Mouse (Mus musculus): Measurements from ENCODE around the gene Fbxo41. TPM values are rescaled to one million over a fixed set of nuclear protein-coding genes. Genes with fewer than 3 reads are reported as not detected.
"Not testable (repeated sequence)": the region's sequence is repeated elsewhere in the genome, so short reads cannot be mapped to it uniquely, and the experiment has no call there.

The Fbxo41 gene
- polyA plus RNA-seq, 1 experiment: 0.04 TPM

DNA sequence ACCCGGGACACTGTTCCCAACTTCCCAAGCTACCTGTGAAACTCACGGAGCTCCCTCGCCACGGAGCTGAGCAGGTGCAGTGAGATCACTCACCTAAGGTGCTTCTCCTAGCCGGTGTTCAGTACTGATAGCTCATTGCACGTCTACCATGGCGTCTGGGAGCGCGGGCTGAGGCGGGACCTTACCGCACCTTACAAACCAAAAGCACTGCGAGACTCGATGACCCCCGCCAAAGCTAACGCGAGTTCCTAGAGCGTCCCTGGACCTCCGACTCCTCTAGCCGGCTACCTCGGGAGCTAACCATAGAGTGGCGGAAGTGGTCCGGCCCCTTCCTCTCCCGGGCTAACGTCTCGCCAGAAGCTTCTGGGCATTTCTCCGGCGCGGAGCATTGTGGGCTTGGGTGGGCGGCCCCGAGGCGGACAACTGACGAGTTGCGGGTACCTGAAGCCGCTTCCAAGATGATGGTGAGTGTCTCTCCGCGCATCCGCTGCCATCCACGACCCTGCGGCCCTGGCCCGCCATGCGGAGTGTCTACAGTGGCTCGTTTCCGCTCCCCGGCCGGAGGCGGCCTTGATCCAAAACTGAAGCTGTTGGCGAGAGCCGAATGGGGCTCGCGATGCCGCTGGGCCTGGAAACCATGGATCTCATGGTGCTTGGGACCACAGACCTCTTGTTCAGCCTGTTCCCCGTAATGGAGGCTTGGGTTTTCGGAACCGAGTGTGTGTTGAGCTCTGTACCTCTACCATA lies 51.0 kb downstream of the Fbxo41 start, which contains the start of gene Pradc1:
TSS of gene Pradc1 (minus strand) at position 307 of the 747 bp plus-strand sequence.
- Histone ChIP-seq H3K36me3 (ENCODE audit: control insufficient read depth, insufficient read depth, low read length) (no peaks in the 10 kb centered on the region), H3K4me1 (replicated peaks; ENCODE audit: control insufficient read depth, insufficient read depth, low read length) (peaks cover 9% of the 10 kb centered on the region), H3K27me3 (ENCODE audit: control insufficient read depth, insufficient read depth, low read length) (no peaks in the 10 kb centered on the region), H3K4me3 (ENCODE audit: control insufficient read depth, insufficient read depth, low read length) (peak within 1 kb of the TSS; percentile 82), H3K27ac (ENCODE audit: control insufficient read depth, insufficient read depth, low read length) (peak within 1 kb of the TSS; percentile 74)
- DNase-seq: peak; percentile 97
- WGBS: under 1% methylated on average over 54 of the region's 54 CpGs
- TF ChIP-seq POLR2A (IDR thresholded peaks at IDR 0.05; ENCODE audit: control insufficient read depth, extremely low read depth, insufficient read depth, low read length, poor library complexity) (peak; percentile 54), CTCF (IDR thresholded peaks at IDR 0.05; ENCODE audit: borderline replicate concordance, control insufficient read depth, extremely low read depth, insufficient read depth, low read length, poor library complexity) (no peak)

DNA sequence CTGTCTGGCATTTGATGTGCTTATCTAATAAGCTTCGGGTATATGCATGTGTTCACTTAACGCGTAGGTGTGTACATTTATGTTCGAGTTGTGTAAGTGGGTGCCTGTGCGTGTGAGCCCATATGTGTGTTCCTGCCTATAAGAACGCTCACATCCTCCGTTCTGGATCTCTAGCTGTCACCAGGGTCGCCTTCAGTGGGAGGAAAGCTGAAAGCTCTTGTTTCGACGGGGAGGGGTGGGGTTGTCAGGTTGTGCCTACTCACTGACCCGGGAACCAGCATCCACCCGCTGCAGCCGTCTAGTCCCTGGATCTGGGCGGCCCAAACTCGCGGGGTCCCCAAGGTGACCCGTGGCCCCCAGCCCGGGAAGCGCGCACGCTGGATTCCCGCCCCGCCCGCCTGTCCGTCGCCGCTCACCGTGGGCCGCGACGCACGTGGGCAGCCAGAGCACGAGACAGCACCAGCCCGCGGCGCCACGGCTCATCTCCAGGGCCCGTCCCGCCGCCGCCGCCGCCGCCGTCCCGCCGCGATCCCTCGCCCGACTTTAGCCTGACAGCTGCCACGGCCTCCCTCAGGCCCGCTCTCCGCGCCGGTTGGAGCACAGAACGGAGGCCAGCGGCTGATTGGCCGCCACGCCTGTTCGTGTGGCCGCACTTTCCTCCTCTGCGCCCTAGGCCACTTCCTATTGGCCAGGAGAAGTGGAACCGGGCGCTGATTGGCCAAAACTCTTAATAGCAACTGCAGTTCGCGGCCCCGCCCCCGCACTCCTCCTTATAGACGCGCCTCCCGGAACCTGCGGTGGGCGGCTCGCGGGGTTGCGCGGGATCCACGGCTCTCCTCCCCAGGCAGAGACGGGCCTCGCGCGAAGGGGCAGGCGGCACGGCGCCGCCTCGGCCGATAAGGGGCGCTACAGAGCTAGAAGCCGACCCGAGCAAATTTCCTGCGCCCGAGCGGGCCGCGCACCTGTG lies 51.8 kb downstream of the Fbxo41 start, which contains the start of gene Cct7:
TSS of gene Cct7 (plus strand) at position 818 of the 967 bp plus-strand sequence.
- TF ChIP-seq POLR2A (IDR thresholded peaks at IDR 0.05; ENCODE audit: control insufficient read depth, extremely low read depth, insufficient read depth, low read length, poor library complexity) (peak; percentile 79), CTCF (IDR thresholded peaks at IDR 0.05; ENCODE audit: borderline replicate concordance, control insufficient read depth, extremely low read depth, insufficient read depth, low read length, poor library complexity) (peak; percentile 66; the same call in 1 of the 2 replicates)
- peak; percentile 98 for DNase-seq
- Histone ChIP-seq H3K27ac (ENCODE audit: control insufficient read depth, insufficient read depth, low read length) (peak within 1 kb of the TSS; percentile 74), H3K4me3 (ENCODE audit: control insufficient read depth, insufficient read depth, low read length) (peak within 1 kb of the TSS; percentile 82), H3K4me1 (replicated peaks; ENCODE audit: control insufficient read depth, insufficient read depth, low read length) (peaks cover 9% of the 10 kb centered on the region), H3K36me3 (ENCODE audit: control insufficient read depth, insufficient read depth, low read length) (no peaks in the 10 kb centered on the region), H3K27me3 (ENCODE audit: control insufficient read depth, insufficient read depth, low read length) (no peaks in the 10 kb centered on the region)
- 2% methylated on average over 90 of the region's 96 CpGs for WGBS

DNA sequence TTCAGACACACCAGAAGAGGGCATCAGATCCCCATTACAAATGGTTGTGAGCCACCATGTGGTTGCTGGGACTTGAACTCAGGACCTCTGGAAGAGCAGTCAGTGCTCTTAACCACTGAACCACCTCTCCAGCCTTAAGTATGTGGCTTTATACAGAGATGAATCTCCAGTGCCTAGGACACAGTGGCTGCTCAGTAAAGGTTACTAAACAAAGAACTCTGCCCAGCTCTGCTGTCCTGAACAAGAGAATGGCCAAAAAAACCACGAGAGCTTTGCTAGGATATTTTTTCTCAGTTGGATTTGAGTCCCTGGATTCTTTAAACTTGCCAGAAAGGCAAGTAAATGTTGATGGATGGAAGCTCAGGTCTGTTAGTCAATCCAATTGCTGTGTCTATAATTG lies 52.7 kb downstream of the Fbxo41 start:
- H3K27me3 ChIP-seq (ENCODE audit: control insufficient read depth, insufficient read depth, low read length); DNase-seq; H3K4me1 ChIP-seq (replicated peaks; ENCODE audit: control insufficient read depth, insufficient read depth, low read length); H3K4me3 ChIP-seq (ENCODE audit: control insufficient read depth, insufficient read depth, low read length); H3K36me3 ChIP-seq (ENCODE audit: control insufficient read depth, insufficient read depth, low read length); H3K27ac ChIP-seq (ENCODE audit: control insufficient read depth, insufficient read depth, low read length): not testable (repeated sequence)
- WGBS: 85% methylated on average over 1 of the region's 1 CpGs

DNA sequence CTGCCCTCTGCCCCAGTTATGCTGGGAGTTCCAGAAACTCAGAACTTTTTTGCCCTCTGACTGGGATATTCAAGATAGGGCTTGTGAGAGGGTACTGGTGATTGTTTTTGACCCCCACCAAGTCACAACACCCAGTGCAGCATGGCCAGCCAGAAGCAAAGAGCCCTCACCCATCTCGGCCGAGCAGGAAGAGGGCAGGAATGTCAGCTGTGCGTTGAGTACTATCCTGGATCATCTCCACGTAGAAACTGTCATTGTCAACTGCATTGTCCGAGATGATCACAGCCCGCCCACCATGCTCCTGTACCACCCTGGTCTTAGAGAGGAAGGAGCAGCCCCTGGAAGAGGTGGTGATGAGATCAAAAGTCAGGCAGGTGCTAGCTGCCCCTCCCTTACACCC lies 55.4 kb downstream of the Fbxo41 start:
- no peak overlapping the region for H3K27ac ChIP-seq (ENCODE audit: control insufficient read depth, insufficient read depth, low read length)
- peaks cover 4% of the 10 kb centered on the region; the same call in 1 of the 2 replicates for H3K4me1 ChIP-seq (replicated peaks; ENCODE audit: control insufficient read depth, insufficient read depth, low read length)
- TF ChIP-seq POLR2A (IDR thresholded peaks at IDR 0.05; ENCODE audit: control insufficient read depth, extremely low read depth, insufficient read depth, low read length, poor library complexity): no peak
- no peaks in the 10 kb centered on the region for H3K36me3 ChIP-seq (ENCODE audit: control insufficient read depth, insufficient read depth, low read length)
- 93% methylated on average over 6 of the region's 6 CpGs for WGBS
- DNase-seq: no peak
- H3K27me3 ChIP-seq (ENCODE audit: control insufficient read depth, insufficient read depth, low read length): no peaks in the 10 kb centered on the region
- H3K4me3 ChIP-seq (ENCODE audit: control insufficient read depth, insufficient read depth, low read length): no peak overlapping the region

DNA sequence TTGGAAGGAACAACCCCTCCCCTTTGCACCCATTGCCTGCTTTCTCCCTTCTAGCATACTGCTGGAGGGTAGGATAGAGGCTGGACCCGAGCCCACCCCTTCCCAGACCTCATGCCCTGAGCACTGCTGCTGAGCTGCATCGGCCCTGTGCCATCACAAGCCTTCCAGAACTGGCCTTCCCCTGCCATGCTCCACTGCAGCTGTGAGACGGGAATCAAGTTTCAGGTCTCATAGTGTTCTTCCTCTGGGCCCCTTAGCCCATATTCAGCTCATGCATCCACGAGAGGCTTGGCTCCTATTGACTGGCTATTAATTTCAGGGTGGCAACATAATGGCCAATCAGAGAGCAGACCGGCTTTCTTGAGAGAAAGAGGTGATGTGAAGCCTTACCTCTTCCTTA lies 57.5 kb downstream of the Fbxo41 start:
- no peaks in the 10 kb centered on the region for H3K27me3 ChIP-seq (ENCODE audit: control insufficient read depth, insufficient read depth, low read length)
- H3K4me1 ChIP-seq (replicated peaks; ENCODE audit: control insufficient read depth, insufficient read depth, low read length): no peaks in the 10 kb centered on the region
- no peak for TF ChIP-seq POLR2A (IDR thresholded peaks at IDR 0.05; ENCODE audit: control insufficient read depth, extremely low read depth, insufficient read depth, low read length, poor library complexity)
- TF ChIP-seq CTCF (IDR thresholded peaks at IDR 0.05; ENCODE audit: borderline replicate concordance, control insufficient read depth, extremely low read depth, insufficient read depth, low read length, poor library complexity): no peak
- H3K36me3 ChIP-seq (ENCODE audit: control insufficient read depth, insufficient read depth, low read length): no peaks in the 10 kb centered on the region
- no peak overlapping the region for H3K27ac ChIP-seq (ENCODE audit: control insufficient read depth, insufficient read depth, low read length)
- DNase-seq: no peak
- 97% methylated on average over 5 of the region's 5 CpGs for WGBS
- H3K4me3 ChIP-seq (ENCODE audit: control insufficient read depth, insufficient read depth, low read length): no peak overlapping the region

DNA sequence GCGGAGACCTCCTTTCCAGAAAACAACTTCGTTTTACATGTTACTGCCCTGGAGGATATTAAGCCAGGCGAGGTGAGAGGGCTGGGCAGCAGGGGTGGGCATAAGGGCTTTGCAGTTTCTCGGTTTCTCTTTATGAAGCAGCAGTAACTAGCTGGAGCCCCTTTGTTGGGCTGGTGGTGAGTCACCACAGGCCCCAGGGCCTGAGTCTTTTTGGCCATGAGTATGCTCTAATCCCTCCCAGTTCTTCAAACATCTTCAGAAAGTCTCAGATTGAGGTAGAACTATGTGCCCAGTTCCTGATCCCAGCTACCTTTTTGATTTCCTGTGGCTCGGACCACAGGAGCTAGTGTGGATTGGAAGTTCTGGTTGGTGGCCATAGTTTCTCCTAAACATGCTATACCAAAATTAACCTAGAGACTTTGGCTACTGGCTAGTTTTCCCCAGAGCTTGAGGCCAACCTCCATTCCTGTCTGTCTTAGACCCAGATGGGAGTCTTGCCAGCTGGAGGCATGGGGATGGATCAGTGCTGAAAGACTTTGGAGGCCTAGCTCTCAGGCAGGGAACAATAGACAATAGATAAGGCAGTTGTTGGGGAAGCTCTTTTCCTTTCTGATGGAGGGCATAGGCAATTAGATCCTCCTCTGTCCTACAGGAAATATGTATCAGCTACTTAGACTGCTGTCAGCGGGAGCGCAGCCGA lies 58.4 kb downstream of the Fbxo41 start:
- Histone ChIP-seq H3K27me3 (ENCODE audit: control insufficient read depth, insufficient read depth, low read length) (no peaks in the 10 kb centered on the region), H3K4me3 (ENCODE audit: control insufficient read depth, insufficient read depth, low read length) (no peak overlapping the region), H3K36me3 (ENCODE audit: control insufficient read depth, insufficient read depth, low read length) (no peaks in the 10 kb centered on the region), H3K27ac (ENCODE audit: control insufficient read depth, insufficient read depth, low read length) (no peak overlapping the region), H3K4me1 (replicated peaks; ENCODE audit: control insufficient read depth, insufficient read depth, low read length) (no peaks in the 10 kb centered on the region)
- WGBS: 91% methylated on average over 8 of the region's 8 CpGs
- DNase-seq: no peak
- TF ChIP-seq POLR2A (IDR thresholded peaks at IDR 0.05; ENCODE audit: control insufficient read depth, extremely low read depth, insufficient read depth, low read length, poor library complexity): no peak
- no peak for TF ChIP-seq CTCF (IDR thresholded peaks at IDR 0.05; ENCODE audit: borderline replicate concordance, control insufficient read depth, extremely low read depth, insufficient read depth, low read length, poor library complexity)

All from thymus, adult 2 months (tissue).